Mouse (Mus musculus): ENCODE measurements around the gene Cela2a.

DNA sequence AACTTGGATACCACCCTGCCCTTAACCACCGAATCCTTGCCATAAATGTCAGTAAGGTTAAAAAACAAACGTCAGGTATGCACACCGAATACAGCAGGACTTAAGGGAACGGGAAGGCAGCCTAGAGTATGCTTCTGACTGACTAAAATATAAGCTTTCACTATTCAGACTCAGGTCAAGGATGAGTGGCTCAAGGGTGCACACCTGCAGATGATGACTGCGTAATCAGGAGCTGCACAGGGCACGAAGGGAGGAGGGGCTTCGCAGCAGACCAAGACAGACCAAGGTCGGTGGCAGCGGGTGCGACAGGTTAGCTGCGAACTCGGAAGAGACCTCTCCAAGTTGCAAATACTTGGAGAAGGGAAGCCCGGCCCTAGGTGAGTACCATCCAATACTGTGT, 39.8 kb downstream of the Cela2a start:
- TF ChIP-seq CTCF (IDR thresholded peaks at IDR 0.05; ENCODE audit: borderline replicate concordance, insufficient read depth, low read depth, low read length) (no peak), POLR2A (IDR thresholded peaks at IDR 0.05; ENCODE audit: borderline replicate concordance, insufficient read depth, low read length) (no peak)

All from cerebellum, adult 2 months (tissue).